Mouse (Mus musculus) stomach, embryonic 14.5 days (tissue): Measurements from ENCODE around the gene Rgs13. TPM values are rescaled to one million over a fixed set of nuclear protein-coding genes. Genes with fewer than 3 reads are reported as not detected.

Experiments used
- ATAC-seq: fragments of 200-750 bp; cut with Nextera tagmentation; 2 replicates; pipeline ENCODE4 v1.8.0; 2017; ENCODE audit warnings: low read depth, moderate TSS enrichment; ENCODE audit not compliant: insufficient number of reproducible peaks, insufficient read depth, low FRiP score
- H3K27ac ChIP-seq: fragments of 300-500 bp; sonication (generic); 2 replicates; pipeline ENCODE4 v1.5.1; 2014; ENCODE audit warnings: mild to moderate bottlenecking, low read length, moderate library complexity, mixed read lengths
- H3K27me3 ChIP-seq: fragments of 300-500 bp; sonication (generic); 2 replicates; pipeline ENCODE4 v1.6.1; 2014; ENCODE audit warnings: low read length, control low read depth, mixed read lengths; ENCODE audit not compliant: control insufficient read depth, insufficient read depth
- H3K36me3 ChIP-seq: fragments of 300-500 bp; sonication (generic); 2 replicates; pipeline ENCODE4 v1.6.1; 2014; ENCODE audit warnings: mild to moderate bottlenecking, control low read depth, low read length, moderate library complexity, mixed read lengths; ENCODE audit not compliant: control insufficient read depth, insufficient read depth
- H3K4me1 ChIP-seq: fragments of 300-500 bp; sonication (generic); 2 replicates; pipeline ENCODE4 v1.6.1; 2014; ENCODE audit warnings: low read length, control low read depth, mixed read lengths; ENCODE audit not compliant: control insufficient read depth, insufficient read depth
- H3K4me2 ChIP-seq: fragments of 300-500 bp; sonication (generic); replicated peaks from 2 replicates; pipeline ENCODE4 v1.6.1; 2014; ENCODE audit warnings: low read depth, low read length, control low read depth
- H3K4me3 ChIP-seq: fragments of 300-500 bp; sonication (generic); 2 replicates; pipeline ENCODE4 v1.5.1; 2014; ENCODE audit warnings: low read depth, low read length, control low read depth
- H3K9ac ChIP-seq: fragments of 300-500 bp; sonication (generic); replicated peaks from 2 replicates; pipeline ENCODE4 v1.6.1; 2014; ENCODE audit warnings: low read depth, mild to moderate bottlenecking, control low read depth, low read length, moderate library complexity, mixed read lengths
- H3K9me3 ChIP-seq: fragments of 300-500 bp; sonication (generic); 2 replicates; pipeline ENCODE4 v1.6.1; 2016; ENCODE audit warnings: low read depth, low read length, control low read depth; ENCODE audit not compliant: control insufficient read depth
- WGBS: fragments of 180-500 bp; shearing (Covaris S2); extraction: QIAGEN DNeasy Blood & Tissue Kit; methylation state at CpG from one replicate; pipeline ENCODE4 v1.1.7; 2014; 5-methylcytosine and 5-hydroxymethylcytosine counted together
- polyA plus RNA-seq: library from polyadenylated mRNA; unstranded; fragments of >200 nt; fragmentation: Nextera tagmentation; extraction: Ambion mirVana; gene quantifications from 2 replicates; pipeline ENCODE4 v1.2.1, GENCODE M21; 2014

Rgs13 gene
- polyA plus RNA-seq, 1 experiment from 2014 or later, result 0.22 TPM

DNA sequence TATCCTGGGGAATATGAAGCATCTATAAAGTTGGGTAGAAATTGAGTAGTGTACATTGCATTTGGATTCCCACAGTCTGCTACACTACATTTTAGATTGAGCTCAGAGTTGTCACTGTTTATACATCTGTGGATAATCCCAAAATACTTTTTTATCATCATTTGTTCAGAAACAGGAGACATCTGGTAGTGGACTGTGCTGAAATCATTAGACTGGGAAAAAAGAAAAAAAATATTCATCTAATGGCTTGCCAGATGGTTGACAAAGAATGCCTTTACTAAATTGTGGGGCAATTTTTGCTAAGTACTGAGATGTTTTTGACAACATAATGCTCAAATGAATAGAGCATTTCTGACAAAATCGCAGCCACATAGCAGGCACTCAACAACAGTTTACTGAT, 86.8 kb downstream of the Rgs13 start:
- 81% methylated on average over 1 of the region's 1 CpGs for WGBS
- Histone ChIP-seq H3K9me3 (no peaks in the 10 kb centered on the region), H3K4me1 (no peaks in the 10 kb centered on the region), H3K9ac (no peak overlapping the region), H3K27me3 (no peaks in the 10 kb centered on the region), H3K4me2 (no peak overlapping the region), H3K36me3 (no peaks in the 10 kb centered on the region), H3K27ac (no peak overlapping the region), H3K4me3 (no peak overlapping the region)
- ATAC-seq, result no peak

Other genes with a start within 250 kb of the Rgs13 start
- gene Rgs2, start 173.2 kb downstream of the Rgs13 start, polyA plus RNA-seq, result 66.5 and 67.3 TPM in 2 replicates
- gene Rgs1, start 71.9 kb upstream of the Rgs13 start, polyA plus RNA-seq, result not detected in 2 replicates